Mouse (Mus musculus) brown adipose tissue, adult 24 weeks (tissue): ENCODE results near the gene Hpcal1. TPM values are rescaled to one million over a fixed set of nuclear protein-coding genes. Genes with fewer than 3 reads are reported as not detected.

Source experiments
- H3K27ac ChIP-seq: fragments of 200-500 bp; replicated peaks from 2 replicates; pipeline ENCODE4 v1.5.1; 2012; ENCODE audit warnings: low read depth, mild to moderate bottlenecking, low read length
- H3K4me1 ChIP-seq: fragments of 200-500 bp; 2 replicates; pipeline ENCODE4 v1.6.1; 2012; ENCODE audit warnings: low read length, mixed read lengths; ENCODE audit not compliant: control insufficient read depth, insufficient read depth, insufficient read length
- H3K4me3 ChIP-seq: fragments of 200-500 bp; 2 replicates; pipeline ENCODE4 v1.5.1; 2012; ENCODE audit warnings: low read depth, mild to moderate bottlenecking, low read length, moderate library complexity; ENCODE audit not compliant: insufficient read depth
- polyA plus RNA-seq: library from polyadenylated mRNA; stranded (reverse); fragments of >200 nt; gene quantifications from 2 replicates; pipeline ENCODE4 v1.2.4, GENCODE M21; 2012; ENCODE audit not compliant: missing spikeins, insufficient read depth, insufficient read length

Hpcal1 gene
- polyA plus RNA-seq = 7.2 and 8.0 TPM in 2 replicates

- Histone ChIP-seq H3K27ac (peak within 1 kb of the TSS; percentile 71), H3K4me3 (peak within 1 kb of the TSS; percentile 79)
These were observed at the start of gene Hpcal1 for GRCm38 (mm10) chr12:17690564-17691281. Hpcal1 (plus strand) TSS chr12:17690856.

GRCm38 (mm10) chr12:17641269-17641668 lies 49.4 kb upstream of the Hpcal1 start:
- Histone ChIP-seq H3K27ac (no peak overlapping the region), H3K4me1 (no peaks in the 10 kb centered on the region), H3K4me3 (no peak overlapping the region)

More at GRCm38 (mm10) chr12:17690564-17691281, at the start of gene Hpcal1:
- H3K4me1 ChIP-seq = peaks cover 18% of the 10 kb centered on the region; the same call in 1 of the 2 replicates

GRCm38 (mm10) chr12:17644385-17645222 lies 46.1 kb upstream of the Hpcal1 start:
- H3K27ac ChIP-seq = no peak overlapping the region
- no peak overlapping the region for H3K4me3 ChIP-seq
- no peaks in the 10 kb centered on the region for H3K4me1 ChIP-seq

- Histone ChIP-seq H3K27ac (no peak overlapping the region), H3K4me1 (no peaks in the 10 kb centered on the region), H3K4me3 (no peak overlapping the region)
These were observed 44.2 kb upstream of the Hpcal1 start for GRCm38 (mm10) chr12:17646457-17646856.

- no peak overlapping the region for H3K4me3 ChIP-seq
- H3K4me1 ChIP-seq = no peaks in the 10 kb centered on the region
- H3K27ac ChIP-seq = no peak overlapping the region
These were observed 39.2 kb upstream of the Hpcal1 start for GRCm38 (mm10) chr12:17651223-17652095.

- H3K4me3 ChIP-seq = no peak overlapping the region
- no peak overlapping the region for H3K27ac ChIP-seq
These were observed 38.2 kb upstream of the Hpcal1 start for GRCm38 (mm10) chr12:17652216-17653050.

GRCm38 (mm10) chr12:17653051-17653783 lies 37.4 kb upstream of the Hpcal1 start:
- H3K4me3 ChIP-seq = no peak overlapping the region
- no peaks in the 10 kb centered on the region for H3K4me1 ChIP-seq
- no peak overlapping the region for H3K27ac ChIP-seq

More at GRCm38 (mm10) chr12:17652216-17653050, 38.2 kb upstream of the Hpcal1 start:
- H3K4me1 ChIP-seq = no peaks in the 10 kb centered on the region

GRCm38 (mm10) chr12:17657561-17658195 lies 33.0 kb upstream of the Hpcal1 start:
- no peak overlapping the region for H3K4me3 ChIP-seq
- no peaks in the 10 kb centered on the region for H3K4me1 ChIP-seq
- H3K27ac ChIP-seq = peak overlapping the region; percentile 67

GRCm38 (mm10) chr12:17658521-17658920 lies 32.1 kb upstream of the Hpcal1 start:
- Histone ChIP-seq H3K4me1 (no peaks in the 10 kb centered on the region), H3K27ac (0 out of 2 replicates have a peak overlapping the region, but pooled peaks have one; percentile 51), H3K4me3 (no peak overlapping the region)

- Histone ChIP-seq H3K4me3 (no peak overlapping the region), H3K4me1 (no peaks in the 10 kb centered on the region), H3K27ac (no peak overlapping the region)
These were observed 29.2 kb upstream of the Hpcal1 start for GRCm38 (mm10) chr12:17661483-17661920.

GRCm38 (mm10) chr12:17663991-17664635 lies 26.5 kb upstream of the Hpcal1 start:
- H3K27ac ChIP-seq = no peak overlapping the region
- no peaks in the 10 kb centered on the region for H3K4me1 ChIP-seq
- H3K4me3 ChIP-seq = no peak overlapping the region

GRCm38 (mm10) chr12:17665906-17666326 lies 24.7 kb upstream of the Hpcal1 start:
- Histone ChIP-seq H3K4me1 (no peaks in the 10 kb centered on the region), H3K4me3 (no peak overlapping the region), H3K27ac (no peak overlapping the region)

GRCm38 (mm10) chr12:17666616-17667015 lies 24.0 kb upstream of the Hpcal1 start:
- no peak overlapping the region for H3K27ac ChIP-seq
- no peaks in the 10 kb centered on the region for H3K4me1 ChIP-seq
- H3K4me3 ChIP-seq = no peak overlapping the region
